Mouse (Mus musculus): ENCODE results near the gene Dhx29.

DNA sequence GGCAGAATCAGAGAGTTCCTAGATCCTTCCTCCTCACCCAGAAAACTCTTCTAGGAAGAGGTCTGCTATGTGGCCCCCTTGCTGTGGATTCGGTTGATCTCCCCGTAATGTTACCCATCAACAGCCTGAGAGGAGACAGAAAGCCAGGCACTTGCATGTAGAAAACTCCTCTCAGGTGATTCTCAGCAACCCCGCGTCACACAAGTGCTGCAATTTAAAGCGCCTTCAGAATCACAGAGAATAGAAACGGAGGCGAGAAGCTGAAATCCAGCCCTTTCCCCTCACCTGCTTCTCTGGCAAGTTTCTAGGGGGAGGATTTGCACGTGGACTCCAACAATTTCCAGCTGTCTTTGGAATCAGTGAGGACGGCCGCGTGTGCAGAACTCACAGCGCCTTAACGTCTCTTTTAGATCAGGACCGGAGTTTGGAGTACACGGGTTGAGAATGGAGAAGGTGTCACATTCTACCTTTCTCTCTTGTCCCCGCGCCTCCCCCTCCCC is 59.2 kb downstream of the Dhx29 start:
- TF ChIP-seq GATA1 (IDR thresholded peaks at IDR 0.05; ENCODE audit: low read length): no peak
- no peak for TF ChIP-seq TAL1 (IDR thresholded peaks at IDR 0.05; ENCODE audit: low read length)
